ENCODE assay signal across 24 mouse cellular contexts in the genomic region with DNA sequence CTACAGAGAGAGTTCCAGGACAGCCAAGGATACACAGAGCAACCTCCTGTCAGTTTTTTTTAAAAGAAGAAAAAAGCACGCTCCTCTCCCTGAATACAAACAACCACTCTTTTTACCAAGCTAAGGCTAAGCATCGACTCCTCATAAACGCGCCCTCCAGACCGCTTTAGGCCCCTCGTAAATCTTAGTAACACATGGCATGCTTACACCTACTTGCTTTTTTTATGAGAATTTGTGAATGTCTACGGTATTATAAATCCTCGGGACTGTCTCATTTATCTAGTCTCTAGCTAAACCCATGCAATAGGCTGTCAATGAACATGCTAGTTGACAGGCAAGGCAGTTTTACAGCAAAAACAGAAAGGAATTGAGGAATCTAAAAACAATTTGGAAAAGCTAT.
DNase-seq lines count a peak whose midpoint lies in the region; ATAC-seq lines count a peak whose summit lies in the region.
"Had no signal": no experiment of that assay in that cellular context is flagged by ENCODE, and none has a peak within 500 bp of the region (broad histone marks: within the 10 kb centered on the region; RNA-seq: fewer than 3 reads in every experiment).

No protein-coding gene starts in this region.

- H3K27me3 ChIP-seq in limb, embryonic 11.5 days (ENCODE audit: control insufficient read depth, insufficient read depth, low read length) = no peaks in the 10 kb centered on the region
- no peaks in the 10 kb centered on the region for H3K27me3 ChIP-seq in limb, embryonic 10.5 days (ENCODE audit: low read depth, poor library complexity, severe bottlenecking)
- no peaks in the 10 kb centered on the region for H3K27me3 ChIP-seq in neural tube, embryonic 14.5 days (ENCODE audit: control insufficient read depth, insufficient read depth, low read length)
- H3K27me3 ChIP-seq: embryonic facial prominence, embryonic 13.5 days; embryonic facial prominence, embryonic 15.5 days; forebrain, embryonic 12.5 days had no signal

- peak; percentile 42 for DNase-seq in limb, embryonic 11.5 days (ENCODE audit: low spot score)
- DNase-seq in limb, embryonic 10.5 days (ENCODE audit: low spot score) = no peak
- DNase-seq in forelimb bud, embryonic 11.5 days (ENCODE audit: low read depth, low spot score) = peak; percentile 43
- peak; percentile 43 for DNase-seq in mesoderm, embryonic 11.5 days (ENCODE audit: low read depth, low spot score)
- DNase-seq in thymus, postnatal 0 days (ENCODE audit: low spot score) = no peak
- DNase-seq: adrenal gland, adult 2 months; adrenal gland, postnatal 10 days; adrenal gland, postnatal 25 days; cerebellum, adult 11 months; cerebellum, adult 18-20 months; cerebellum, adult 8-10 months; cerebellum, adult 9-11 months; cerebellum, postnatal 14 days; cerebellum, postnatal 36 days had no signal

- WGBS in limb, embryonic 11.5 days = 28% methylated on average over 8 of the region's 8 CpGs
- 51% methylated on average over 8 of the region's 8 CpGs for WGBS in limb, embryonic 10.5 days
- 29% methylated on average over 8 of the region's 8 CpGs for WGBS in neural tube, embryonic 14.5 days

- H3K9me3 ChIP-seq in limb, embryonic 11.5 days (ENCODE audit: control insufficient read depth, low read length) = no peaks in the 10 kb centered on the region
- H3K9me3 ChIP-seq in limb, embryonic 10.5 days (replicated peaks) = no peaks in the 10 kb centered on the region
- no peaks in the 10 kb centered on the region for H3K9me3 ChIP-seq in neural tube, embryonic 14.5 days (ENCODE audit: control insufficient read depth, low read length)
- H3K9me3 ChIP-seq: embryonic facial prominence, embryonic 13.5 days; embryonic facial prominence, embryonic 15.5 days; forebrain, embryonic 10.5 days; forebrain, embryonic 12.5 days had no signal

- H3K27ac ChIP-seq in limb, embryonic 11.5 days (replicated peaks; ENCODE audit: low read depth, low read length) = no peak overlapping the region
- H3K27ac ChIP-seq in limb, embryonic 10.5 days = no peak overlapping the region
- H3K27ac ChIP-seq in neural tube, embryonic 14.5 days (ENCODE audit: low read depth, low read length) = no peak overlapping the region
- H3K27ac ChIP-seq: embryonic facial prominence, embryonic 13.5 days; embryonic facial prominence, embryonic 15.5 days; forebrain, embryonic 10.5 days; forebrain, embryonic 12.5 days had no signal

- no peak overlapping the region for H3K4me3 ChIP-seq in limb, embryonic 11.5 days (ENCODE audit: low read depth, low read length)
- no peak overlapping the region for H3K4me3 ChIP-seq in limb, embryonic 10.5 days
- no peak overlapping the region for H3K4me3 ChIP-seq in neural tube, embryonic 14.5 days (ENCODE audit: low read depth, low read length)
- H3K4me3 ChIP-seq: embryonic facial prominence, embryonic 13.5 days; embryonic facial prominence, embryonic 15.5 days; erythroblast, embryonic 14.5 days; forebrain, embryonic 10.5 days; forebrain, embryonic 12.5 days had no signal

- no peak for ATAC-seq in limb, embryonic 11.5 days (ENCODE audit: insufficient number of reproducible peaks, low FRiP score, low TSS enrichment, low read depth)
- ATAC-seq in neural tube, embryonic 14.5 days (ENCODE audit: low read depth) = peak; percentile 87
- ATAC-seq in megakaryocyte, adult 5-6 weeks (ENCODE audit: poor library complexity, severe bottlenecking) = no peak
- no peak for ATAC-seq in megakaryocyte-erythroid progenitor cell, adult 5-6 weeks (replicated peaks; ENCODE audit: low FRiP score, low TSS enrichment, poor library complexity, severe bottlenecking)
- ATAC-seq: forebrain, embryonic 14.5 days; forebrain, embryonic 16.5 days had no signal

- H3K4me1 ChIP-seq in limb, embryonic 11.5 days (ENCODE audit: control insufficient read depth, insufficient read depth, low read length) = no peaks in the 10 kb centered on the region
- no peaks in the 10 kb centered on the region for H3K4me1 ChIP-seq in limb, embryonic 10.5 days
- no peaks in the 10 kb centered on the region for H3K4me1 ChIP-seq in neural tube, embryonic 14.5 days (ENCODE audit: control insufficient read depth, insufficient read depth, low read length)
- H3K4me1 ChIP-seq: embryonic facial prominence, embryonic 13.5 days; embryonic facial prominence, embryonic 15.5 days; forebrain, embryonic 10.5 days; forebrain, embryonic 12.5 days had no signal

- no peak overlapping the region for H3K9ac ChIP-seq in limb, embryonic 11.5 days (ENCODE audit: low read length)
- H3K9ac ChIP-seq in neural tube, embryonic 14.5 days (replicated peaks; ENCODE audit: low read depth, low read length) = no peak overlapping the region
- H3K9ac ChIP-seq: embryonic facial prominence, embryonic 13.5 days; embryonic facial prominence, embryonic 15.5 days; forebrain, embryonic 12.5 days had no signal

- no peak overlapping the region for H3K4me2 ChIP-seq in limb, embryonic 11.5 days (ENCODE audit: low read depth, severe bottlenecking)
- H3K4me2 ChIP-seq in neural tube, embryonic 14.5 days (ENCODE audit: low read depth, low read length) = no peak overlapping the region
- H3K4me2 ChIP-seq: embryonic facial prominence, embryonic 13.5 days; embryonic facial prominence, embryonic 15.5 days; forebrain, embryonic 12.5 days had no signal

- H3K36me3 ChIP-seq in limb, embryonic 11.5 days (ENCODE audit: control insufficient read depth, insufficient read depth, low read length) = no peaks in the 10 kb centered on the region
- no peaks in the 10 kb centered on the region for H3K36me3 ChIP-seq in limb, embryonic 10.5 days
- no peaks in the 10 kb centered on the region for H3K36me3 ChIP-seq in neural tube, embryonic 14.5 days (ENCODE audit: control insufficient read depth, insufficient read depth, low read length)
- H3K36me3 ChIP-seq: embryonic facial prominence, embryonic 13.5 days; embryonic facial prominence, embryonic 15.5 days; forebrain, embryonic 10.5 days; forebrain, embryonic 12.5 days had no signal

Comparison
In these comparisons a context has a peak if more than half of its experiments do, and no peak if none do; other contexts are left out.
1. DNase-seq: peak in limb, embryonic 11.5 days (single experiment), forelimb bud, embryonic 11.5 days (single experiment) and mesoderm, embryonic 11.5 days (single experiment); none in limb, embryonic 10.5 days (single experiment) and thymus, postnatal 0 days (single experiment).